Mouse (Mus musculus): ENCODE results near the gene Naaa. TPM values are rescaled to one million over a fixed set of nuclear protein-coding genes. Genes with fewer than 3 reads are reported as not detected.

Gene Naaa
- total RNA-seq (2023): 32.2 to 34.1 TPM (median 33.2 TPM) in 4 replicates

GRCm38 (mm10) chr5:92277437-92278394 lies at the start of gene Naaa:
Naaa (minus strand) TSS chr5:92278170.

GRCm38 (mm10) chr5:92309681-92310511 lies 31.9 kb upstream of the Naaa start, which contains the start of gene Sdad1:
Sdad1 (minus strand) TSS chr5:92310479.

GRCm38 (mm10) chr5:92256218-92256617 lies 21.8 kb downstream of the Naaa start, which contains the start of gene Ppef2:
Ppef2 (minus strand) TSS chr5:92256278.

GRCm38 (mm10) chr5:92215308-92215707 lies 62.7 kb downstream of the Naaa start, which contains the start of gene U90926:
U90926 (minus strand) TSS chr5:92215408.

Other genes starting within 250 kb of the Naaa start
- gene Cdkl2, start 234.3 kb downstream of the Naaa start, total RNA-seq (2023): 0.38 to 1.2 TPM (median 0.66 TPM) in 4 replicates
- gene G3bp2, start 194.5 kb downstream of the Naaa start, total RNA-seq (2023): 94.3 to 106 TPM (median 98.5 TPM) in 4 replicates
- gene Uso1, start 140.2 kb downstream of the Naaa start, total RNA-seq (2023): 64.4 to 70.7 TPM (median 68.2 TPM) in 4 replicates
- not detected in 4 replicates for gene U90926, start 62.8 kb downstream of the Naaa start, total RNA-seq (2023)
- gene Ppef2, start 21.9 kb downstream of the Naaa start, total RNA-seq (2023): 0.47 to 1.0 TPM (median 0.87 TPM) in 4 replicates
- gene Sdad1, start 32.3 kb upstream of the Naaa start, total RNA-seq (2023): 99.1 to 113 TPM (median 104 TPM) in 4 replicates
- gene Cxcl9, start 49.9 kb upstream of the Naaa start, total RNA-seq (2023): 0.40 to 1.4 TPM (median 0.80 TPM) in 4 replicates
- gene Art3, start 53.7 kb upstream of the Naaa start, total RNA-seq (2023): 1.9 TPM in 1 of 4 replicates, not detected in the others
- gene Cxcl10, start 70.7 kb upstream of the Naaa start, total RNA-seq (2023): 0.24 to 2.3 TPM (median 0.98 TPM) in 3 of 4 replicates, not detected in the other
- gene Nup54, start 157.0 kb upstream of the Naaa start, total RNA-seq (2023): 53.8 to 60.9 TPM (median 60.1 TPM) in 4 replicates
- gene Scarb2, start 228.7 kb upstream of the Naaa start, total RNA-seq (2023): 28.6 to 30.0 TPM (median 29.1 TPM) in 4 replicates